Mouse (Mus musculus) embryo, embryonic 9.5 days (tissue): ENCODE results near the gene Scn5a.

Experiments
- DNase-seq: peaks from one replicate; pipeline ENCODE4 v3.0.0-alpha.2; 2017; ENCODE audit errors: extremely low spot score

Gene Scn5a

GRCm38 (mm10) chr9:119465056-119465455 lies 113.8 kb downstream of the Scn5a start:
- no peak for DNase-seq

DNA sequence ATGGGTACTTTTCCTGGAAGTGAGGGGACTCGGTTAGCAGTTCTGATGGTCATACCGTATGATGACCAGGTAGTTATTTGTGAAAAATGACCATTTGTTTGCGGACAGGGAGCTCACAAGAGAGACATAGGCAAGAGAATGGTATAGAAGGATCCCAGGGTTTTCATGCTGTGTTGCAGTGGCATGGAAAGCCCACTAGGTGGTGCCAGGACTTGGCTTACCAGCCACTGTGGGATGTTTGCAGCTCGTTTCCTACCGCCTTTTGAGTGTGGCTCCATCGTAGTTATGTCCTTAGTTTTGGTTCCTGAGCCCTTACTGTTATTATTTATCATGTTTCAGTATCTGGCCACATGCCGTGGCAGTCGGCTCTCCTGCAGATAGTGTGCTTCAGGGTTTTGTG lies 118.4 kb downstream of the Scn5a start:
- peak; percentile 59 for DNase-seq

DNA sequence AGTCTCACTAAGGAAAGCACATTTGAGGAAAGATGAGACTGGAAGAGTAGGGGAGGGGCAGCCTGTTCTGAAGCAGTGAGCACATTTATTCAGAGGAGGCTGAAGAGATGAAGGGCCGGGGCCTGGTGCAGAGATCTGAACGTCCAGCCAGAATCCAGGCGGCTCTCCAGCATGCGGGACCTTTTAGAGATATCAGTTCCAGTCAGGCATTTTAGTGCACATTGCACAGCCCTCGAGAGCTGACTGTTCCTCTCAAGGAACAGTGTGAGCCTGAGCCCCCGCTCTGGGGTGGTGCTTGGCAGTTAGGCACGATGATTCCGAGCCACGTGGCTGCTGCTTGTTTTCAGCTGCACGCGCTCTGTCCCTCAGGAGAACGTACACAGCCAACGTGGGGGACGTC lies 121.7 kb downstream of the Scn5a start:
- DNase-seq = no peak

DNA sequence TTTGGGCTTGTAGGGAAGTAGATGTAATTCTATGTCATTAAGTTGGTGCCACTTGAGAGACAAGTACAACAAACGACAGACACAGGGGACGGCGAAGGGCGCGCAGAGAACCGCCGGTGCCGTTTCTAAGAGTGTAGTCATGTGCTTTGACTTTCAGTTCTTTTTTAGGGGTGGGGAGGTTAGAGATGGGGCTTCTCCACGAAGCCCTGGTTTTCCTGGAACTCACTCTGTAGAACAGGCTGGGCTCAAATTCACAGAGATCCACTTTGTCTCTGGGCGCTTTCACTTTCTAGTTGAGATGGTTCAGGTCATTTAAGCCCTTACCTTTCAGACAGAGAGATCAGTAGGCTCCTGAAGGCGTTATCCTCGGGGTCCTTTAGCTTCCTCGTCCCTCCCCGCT lies 122.8 kb downstream of the Scn5a start:
- DNase-seq = no peak

DNA sequence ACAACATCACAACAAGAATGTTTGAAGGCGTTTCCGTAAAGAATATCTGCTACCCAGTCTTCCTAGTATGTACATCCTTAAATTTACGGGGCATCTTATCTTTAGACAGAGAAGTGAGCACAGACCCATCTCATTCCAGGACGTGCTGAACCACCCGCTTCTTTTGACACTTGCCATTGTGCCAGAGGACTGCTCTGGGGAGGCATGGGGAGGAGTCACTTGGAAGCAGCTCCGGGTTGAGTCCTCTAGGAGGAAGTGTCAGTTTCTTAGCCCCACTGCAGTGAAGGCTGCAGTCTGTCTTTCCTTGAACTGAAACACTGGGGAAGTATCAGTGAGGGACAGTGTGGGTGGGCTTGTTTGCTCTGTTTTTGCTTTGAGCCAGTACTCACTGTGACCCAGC lies 133.1 kb downstream of the Scn5a start:
- DNase-seq = no peak

DNA sequence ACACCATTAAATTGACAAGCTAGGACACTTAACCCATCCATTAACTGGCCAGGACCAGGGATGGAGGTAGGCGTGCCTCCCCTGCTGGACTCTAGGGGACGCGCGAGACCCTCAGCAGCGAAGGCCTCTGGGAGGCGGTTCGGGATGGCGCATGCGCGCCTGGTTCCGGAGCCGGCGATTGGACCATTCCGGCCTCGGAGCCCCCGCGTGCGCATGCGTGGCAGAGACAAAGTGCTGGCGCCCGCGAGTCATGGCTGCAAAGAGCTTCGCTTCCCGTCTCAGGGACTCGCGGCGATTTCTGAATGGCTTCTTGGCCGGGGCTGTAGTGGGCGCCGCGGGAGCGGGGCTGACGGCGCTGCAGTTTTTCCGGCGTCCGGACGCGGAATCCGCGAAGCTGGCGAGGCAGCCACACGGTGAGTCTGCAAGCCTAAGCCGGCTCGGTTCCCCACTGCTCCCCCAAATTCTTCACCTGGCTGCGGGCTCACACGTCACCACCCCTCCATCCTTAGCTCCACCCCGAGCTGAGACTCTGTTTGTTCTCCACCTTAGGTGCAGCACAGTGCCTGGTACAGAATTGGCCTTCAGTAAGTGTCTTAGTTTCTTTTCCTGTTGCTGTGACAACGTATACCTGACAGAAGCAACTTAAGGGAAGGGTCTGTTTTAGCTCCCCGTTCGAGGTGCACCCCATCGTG lies 133.9 kb downstream of the Scn5a start, which contains the start of gene Exog:
Gene Exog, plus strand, starts transcription at position 206 of the 692 bp plus-strand sequence.
- DNase-seq = peak; percentile 97

DNA sequence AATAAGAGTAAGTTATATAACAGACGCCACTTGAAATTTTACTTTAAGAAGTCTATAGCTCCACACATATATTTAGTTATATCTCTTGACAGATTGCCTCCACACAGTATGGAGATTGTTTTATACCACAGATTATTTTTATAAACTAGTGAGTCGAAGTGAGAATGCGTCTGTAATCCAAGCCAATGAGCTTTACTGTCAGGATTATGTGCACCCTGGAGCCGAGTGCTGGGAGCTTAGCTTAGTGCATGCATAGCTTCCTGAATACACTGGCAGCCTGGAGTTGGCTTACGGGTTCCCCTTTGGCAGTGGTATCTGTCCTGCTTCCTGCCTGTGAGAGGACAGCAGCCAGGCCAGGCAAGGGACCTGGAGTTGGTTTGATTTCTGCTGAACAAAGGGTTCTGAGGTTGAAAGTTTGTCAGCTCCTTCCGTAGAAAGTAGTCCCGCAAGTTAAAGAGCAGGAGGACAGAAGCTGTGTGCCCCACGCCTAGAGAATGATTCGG lies 140.3 kb downstream of the Scn5a start:
- DNase-seq = no peak

GRCm38 (mm10) chr9:119438065-119438464 lies 140.8 kb downstream of the Scn5a start:
- DNase-seq = no peak

- DNase-seq = no peak
Measured at GRCm38 (mm10) chr9:119435855-119436254, 143.0 kb downstream of the Scn5a start.
